Comparison of ENCODE assay signal across 10 mouse cellular contexts in genomic region chr1:39906921-39907320, GRCm38 (mm10). TPM values are rescaled to one million over a fixed set of nuclear protein-coding genes. Genes with fewer than 3 reads are reported as not detected.
A peak's percentile ranks its signal among the peaks of the same experiment; 100 is the strongest.
DNase-seq lines count a peak whose midpoint lies in the region; ATAC-seq lines count a peak whose summit lies in the region.
"Had no signal": no experiment of that assay in that cellular context is flagged by ENCODE, and none has a peak within 500 bp of the region (broad histone marks: within the 10 kb centered on the region; RNA-seq: fewer than 3 reads in every experiment).

No protein-coding gene starts in this region.

- DNase-seq in heart, embryonic 10.5 days (ENCODE audit: low spot score), result no peak
- DNase-seq in adipocyte (ENCODE audit: low spot score), result peak; percentile 64
- peak; percentile 28 for DNase-seq in induced T-regulatory cell, adult 2 months (ENCODE audit: low read depth)
- DNase-seq in liver, embryonic 11.5 days (ENCODE audit: low spot score), result no peak
- no peak for DNase-seq in embryo, embryonic 10.5 days (ENCODE audit: low spot score)
- DNase-seq in yolk sac, embryonic 10.5 days (ENCODE audit: low spot score), result no peak
- DNase-seq: layer of hippocampus, postnatal 36 days; spleen, adult 18-20 months had no signal

- no peaks in the 10 kb centered on the region for H3K27me3 ChIP-seq in heart, embryonic 14.5 days (ENCODE audit: control insufficient read depth, insufficient read depth, low read length)
- no peaks in the 10 kb centered on the region for H3K27me3 ChIP-seq in heart, embryonic 10.5 days (ENCODE audit: insufficient read depth, poor library complexity, severe bottlenecking)
- H3K27me3 ChIP-seq in liver, embryonic 11.5 days (replicated peaks; ENCODE audit: control insufficient read depth, insufficient read depth, low read length), result no peaks in the 10 kb centered on the region

- peaks cover 47% of the 10 kb centered on the region for H3K36me3 ChIP-seq in heart, embryonic 14.5 days (ENCODE audit: control insufficient read depth, insufficient read depth, low read length)
- peaks cover 26% of the 10 kb centered on the region for H3K36me3 ChIP-seq in heart, embryonic 10.5 days
- H3K36me3 ChIP-seq in liver, embryonic 11.5 days (ENCODE audit: control insufficient read depth, insufficient read depth, low read length), result no peaks in the 10 kb centered on the region

- H3K9me3 ChIP-seq in heart, embryonic 14.5 days (ENCODE audit: control insufficient read depth, low read length), result no peaks in the 10 kb centered on the region
- H3K9me3 ChIP-seq in heart, embryonic 10.5 days, result no peaks in the 10 kb centered on the region
- H3K9me3 ChIP-seq in liver, embryonic 11.5 days (ENCODE audit: control insufficient read depth, low read length), result no peaks in the 10 kb centered on the region

- H3K4me1 ChIP-seq in heart, embryonic 14.5 days (ENCODE audit: control insufficient read depth in 2 of 2, insufficient read depth in 2 of 2, low read length in 2 of 2), result peaks cover 23 to 76% of the 10 kb centered on the region in 2 experiments
- peaks cover 81% of the 10 kb centered on the region for H3K4me1 ChIP-seq in heart, embryonic 10.5 days
- H3K4me1 ChIP-seq in liver, embryonic 11.5 days (replicated peaks; ENCODE audit: control insufficient read depth, insufficient read depth, low read length), result peaks cover 10% of the 10 kb centered on the region; the same call in 1 of the 2 replicates

- ATAC-seq in heart, embryonic 14.5 days (ENCODE audit: insufficient number of reproducible peaks, insufficient read depth, low FRiP score, low read depth), result no peak
- peak; percentile 32 for ATAC-seq in CD4-positive, CD25-positive, alpha-beta regulatory T cell, adult 4 months
- no peak for ATAC-seq in liver, embryonic 11.5 days (replicated peaks; ENCODE audit: low FRiP score)

- H3K4me2 ChIP-seq in heart, embryonic 14.5 days (ENCODE audit: low read length), result peak overlapping the region; percentile 25
- no peak overlapping the region for H3K4me2 ChIP-seq in liver, embryonic 11.5 days

- 55% methylated on average over 11 of the region's 11 CpGs for WGBS in heart, embryonic 14.5 days
- 62% methylated on average over 11 of the region's 11 CpGs for WGBS in heart, embryonic 10.5 days
- WGBS in liver, embryonic 11.5 days, result 73% methylated on average over 11 of the region's 11 CpGs

- no peak overlapping the region for H3K27ac ChIP-seq in heart, embryonic 14.5 days (replicated peaks in 1 of 2; ENCODE audit: control insufficient read depth in 1 of 2, insufficient read depth in 1 of 2, low read depth in 2 of 2, low read length in 2 of 2)
- no peak overlapping the region for H3K27ac ChIP-seq in heart, embryonic 10.5 days
- H3K27ac ChIP-seq in liver, embryonic 11.5 days (ENCODE audit: low read depth, low read length), result no peak overlapping the region

- H3K9ac ChIP-seq in heart, embryonic 14.5 days (ENCODE audit: low read length), result no peak overlapping the region
- H3K9ac ChIP-seq in liver, embryonic 11.5 days (ENCODE audit: low read depth, low read length), result no peak overlapping the region

- H3K4me3 ChIP-seq in heart, embryonic 14.5 days (ENCODE audit: control insufficient read depth in 1 of 2, insufficient read depth in 1 of 2, low read depth in 1 of 2, low read length in 2 of 2), result no peak overlapping the region
- no peak overlapping the region for H3K4me3 ChIP-seq in heart, embryonic 10.5 days
- H3K4me3 ChIP-seq in liver, embryonic 11.5 days (ENCODE audit: low read depth, low read length), result no peak overlapping the region

RNA-seq across cellular contexts. Expression of gene Map4k4, which starts 6.2 kb away (rescaled TPM):
- 28.9 and 34.5 TPM in 2 replicates for polyA plus RNA-seq in heart, embryonic 14.5 days (2014; fragmentation: Nextera tagmentation; extraction: Ambion mirVana)
- polyA plus RNA-seq in heart, embryonic 10.5 days (2016; fragmentation: Nextera tagmentation; extraction: Ambion mirVana), result 19.0 and 24.7 TPM in 2 replicates
- polyA plus RNA-seq in CD4-positive, CD25-positive, alpha-beta regulatory T cell, adult 4 months (2017; shearing (Covaris generic)), result 10 to 100 TPM; 29.5 to 30.3 TPM
- polyA plus RNA-seq in liver, embryonic 11.5 days (2014; fragmentation: Nextera tagmentation; extraction: Ambion mirVana), result 12.5 and 13.6 TPM in 2 replicates

Comparison
In these comparisons a context has a peak if more than half of its experiments do, and no peak if none do; other contexts are left out.
1. DNase-seq: peak in adipocyte (single experiment) and induced T-regulatory cell, adult 2 months (single experiment); none in heart, embryonic 10.5 days (single experiment), liver, embryonic 11.5 days (single experiment), embryo, embryonic 10.5 days (single experiment) and yolk sac, embryonic 10.5 days (single experiment).